ENCODE assay signal across 8 mouse cellular contexts in the genomic region with DNA sequence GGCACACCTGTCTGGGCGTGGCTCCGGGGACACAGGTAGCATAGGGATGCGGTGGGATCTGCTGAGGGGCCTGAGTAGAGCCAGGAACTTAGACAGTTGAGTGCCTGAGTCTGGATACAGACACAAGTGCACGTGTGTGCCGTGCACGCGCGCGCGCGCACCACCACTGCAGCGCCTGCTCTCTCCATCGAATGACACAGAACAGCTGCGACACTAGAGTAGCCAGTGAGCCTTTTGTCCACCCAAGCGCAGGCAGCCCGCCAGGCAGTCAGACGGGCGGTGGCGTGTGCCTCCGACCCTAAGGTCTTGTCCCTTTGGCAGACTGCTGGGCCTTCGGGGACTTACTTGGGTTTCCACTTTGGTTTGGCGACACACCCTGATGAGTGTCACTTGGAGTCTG.
DNase-seq lines count a peak whose midpoint lies in the region; ATAC-seq and TF ChIP-seq lines count a peak whose summit lies in the region.

No protein-coding gene starts in this region.

- H3K9me3 ChIP-seq in liver, postnatal 0 days (ENCODE audit: low read length), result no peaks in the 10 kb centered on the region
- H3K9me3 ChIP-seq in embryonic facial prominence, embryonic 12.5 days, result no peaks in the 10 kb centered on the region
- H3K9me3 ChIP-seq in midbrain, postnatal 0 days (ENCODE audit: low read length), result no peaks in the 10 kb centered on the region

- H3K27me3 ChIP-seq in liver, postnatal 0 days (ENCODE audit: insufficient read depth, low read length), result peaks cover 63% of the 10 kb centered on the region
- peaks cover 45% of the 10 kb centered on the region for H3K27me3 ChIP-seq in embryonic facial prominence, embryonic 12.5 days
- H3K27me3 ChIP-seq in midbrain, postnatal 0 days (ENCODE audit: insufficient read depth, low read length), result peaks cover 20% of the 10 kb centered on the region

- peaks cover 5% of the 10 kb centered on the region; the same call in 1 of the 2 replicates for H3K4me1 ChIP-seq in liver, postnatal 0 days (ENCODE audit: insufficient read depth)
- peaks cover 23% of the 10 kb centered on the region for H3K4me1 ChIP-seq in embryonic facial prominence, embryonic 12.5 days
- peaks cover 3% of the 10 kb centered on the region; the same call in 1 of the 2 replicates for H3K4me1 ChIP-seq in midbrain, postnatal 0 days (ENCODE audit: insufficient read depth, low read length)

- no peak for TF ChIP-seq CTCF in liver, postnatal 0 days (IDR thresholded peaks at IDR 0.05; ENCODE audit: low read depth)
- no peak for TF ChIP-seq CTCF in midbrain, postnatal 0 days (IDR thresholded peaks at IDR 0.05)

- no peak for TF ChIP-seq EP300 in liver, postnatal 0 days (IDR thresholded peaks at IDR 0.05; ENCODE audit: low read depth)

- intact Hi-C loops in heart, postnatal 36 days (cut with DNase I), result loop anchor here (10.0 kb wide), 4 partner anchors 962 to 1588 kb away; no protein-coding TSS in a partner anchor

- no peak overlapping the region for H3K9ac ChIP-seq in liver, postnatal 0 days (replicated peaks)
- no peak overlapping the region for H3K9ac ChIP-seq in embryonic facial prominence, embryonic 12.5 days
- 0 out of 2 replicates have a peak overlapping the region, but pooled peaks have one; percentile 36 for H3K9ac ChIP-seq in midbrain, postnatal 0 days (replicated peaks; ENCODE audit: low read length, poor library complexity, severe bottlenecking)

- H3K4me2 ChIP-seq in liver, postnatal 0 days (ENCODE audit: low read depth, low read length), result no peak overlapping the region
- H3K4me2 ChIP-seq in embryonic facial prominence, embryonic 12.5 days (replicated peaks), result peak overlapping the region; percentile 53
- peak overlapping the region; percentile 49 for H3K4me2 ChIP-seq in midbrain, postnatal 0 days (ENCODE audit: low read depth, low read length, poor library complexity, severe bottlenecking)

- peak; percentile 12 for DNase-seq in liver
- no peak for DNase-seq in liver, postnatal 0 days
- DNase-seq in heart, postnatal 36 days, result peak; percentile 25 to 26
- DNase-seq in kidney, postnatal 4 days, result peak; percentile 85 to 90
- peak; percentile 82 for DNase-seq in midbrain, postnatal 0 days (ENCODE audit: low spot score)
- no peak for DNase-seq in layer of hippocampus, postnatal 14 days (ENCODE audit: low spot score in 2 of 2)

- no peaks in the 10 kb centered on the region for H3K36me3 ChIP-seq in liver, postnatal 0 days (replicated peaks; ENCODE audit: insufficient read depth, low read length)
- no peaks in the 10 kb centered on the region for H3K36me3 ChIP-seq in embryonic facial prominence, embryonic 12.5 days
- H3K36me3 ChIP-seq in midbrain, postnatal 0 days (ENCODE audit: insufficient read depth, low read length), result no peaks in the 10 kb centered on the region

- no peak overlapping the region for H3K27ac ChIP-seq in liver, postnatal 0 days (ENCODE audit: low read depth)
- H3K27ac ChIP-seq in embryonic facial prominence, embryonic 12.5 days, result 0 out of 2 replicates have a peak overlapping the region, but pooled peaks have one; percentile 54
- H3K27ac ChIP-seq in midbrain, postnatal 0 days (ENCODE audit: low read depth, low read length), result no peak overlapping the region

- 2% methylated on average over 22 of the region's 22 CpGs for WGBS in liver, postnatal 0 days (ENCODE audit: insufficient replicate concordance)
- WGBS in embryonic facial prominence, embryonic 12.5 days, result 2% methylated on average over 22 of the region's 22 CpGs
- WGBS in midbrain, postnatal 0 days, result 2% methylated on average over 22 of the region's 22 CpGs

- no peak for ATAC-seq in liver, postnatal 0 days
- ATAC-seq in embryonic facial prominence, embryonic 12.5 days (ENCODE audit: insufficient number of reproducible peaks, insufficient read depth, low FRiP score, low TSS enrichment), result peak; percentile 57
- ATAC-seq in midbrain, postnatal 0 days (ENCODE audit: low FRiP score), result peak; percentile 68
- ATAC-seq in erythroid progenitor cell, adult 5-6 weeks (replicated peaks; ENCODE audit: low FRiP score, poor library complexity, severe bottlenecking), result no peak

- no peak overlapping the region for H3K4me3 ChIP-seq in liver, postnatal 0 days (ENCODE audit: low read depth, low read length)
- H3K4me3 ChIP-seq in embryonic facial prominence, embryonic 12.5 days, result peak overlapping the region; percentile 25
- H3K4me3 ChIP-seq in midbrain, postnatal 0 days (ENCODE audit: low read depth, low read length), result peak overlapping the region; percentile 26

Comparison
In these comparisons a context has a peak if more than half of its experiments do, and no peak if none do; other contexts are left out.
1. DNase-seq: peak in liver (single experiment), heart, postnatal 36 days (2 of 2), kidney, postnatal 4 days (2 of 2) and midbrain, postnatal 0 days (single experiment); none in liver, postnatal 0 days (single experiment) and layer of hippocampus, postnatal 14 days (0 of 2).
2. ATAC-seq: peak in embryonic facial prominence, embryonic 12.5 days (single experiment) and midbrain, postnatal 0 days (single experiment); none in liver, postnatal 0 days (single experiment) and erythroid progenitor cell, adult 5-6 weeks (single experiment).